Mouse (Mus musculus) intestine, postnatal 0 days (tissue): Measurements from ENCODE around the gene Tmco4. TPM values are rescaled to one million over a fixed set of nuclear protein-coding genes. Genes with fewer than 3 reads are reported as not detected.

Experiments
- ATAC-seq: fragments of 200-750 bp; cut with Nextera tagmentation; 2 replicates; pipeline ENCODE4 v1.8.0; 2017; ENCODE audit warnings: mild to moderate bottlenecking, moderate TSS enrichment, moderate library complexity
- H3K27ac ChIP-seq: fragments of 300-500 bp; sonication (generic); 2 replicates; pipeline ENCODE4 v1.5.1; 2014; ENCODE audit warnings: mild to moderate bottlenecking, low read depth, low read length, moderate library complexity
- H3K27me3 ChIP-seq: fragments of 300-500 bp; sonication (generic); replicated peaks from 2 replicates; pipeline ENCODE4 v1.6.1; 2014; ENCODE audit warnings: low read length, mixed read lengths; ENCODE audit not compliant: control insufficient read depth, insufficient read depth
- H3K36me3 ChIP-seq: fragments of 300-500 bp; sonication (generic); 2 replicates; pipeline ENCODE4 v1.6.1; 2014; ENCODE audit warnings: mild to moderate bottlenecking, moderate library complexity; ENCODE audit not compliant: control insufficient read depth, insufficient read depth
- H3K4me1 ChIP-seq: fragments of 300-500 bp; sonication (generic); replicated peaks from 2 replicates; pipeline ENCODE4 v1.6.1; 2014; ENCODE audit warnings: antibody characterized with exemption, low read length, mixed read lengths; ENCODE audit not compliant: control insufficient read depth, insufficient read depth
- H3K4me2 ChIP-seq: fragments of 300-500 bp; sonication (generic); replicated peaks from 2 replicates; pipeline ENCODE4 v1.6.1; 2014; ENCODE audit warnings: low read depth, mild to moderate bottlenecking, moderate library complexity
- H3K4me3 ChIP-seq: fragments of 300-500 bp; sonication (generic); 2 replicates; pipeline ENCODE4 v1.5.1; 2014; ENCODE audit warnings: low read depth, low read length
- H3K9ac ChIP-seq: fragments of 300-500 bp; sonication (generic); 2 replicates; pipeline ENCODE4 v1.6.1; 2014; ENCODE audit warnings: mild to moderate bottlenecking, low read depth, low read length
- H3K9me3 ChIP-seq: fragments of 300-500 bp; sonication (generic); 2 replicates; pipeline ENCODE4 v1.6.1; 2016; ENCODE audit warnings: mixed run types; ENCODE audit not compliant: control insufficient read depth
- CTCF ChIP-seq: sonication (generic); IDR thresholded peaks from 2 replicates; pipeline ENCODE4 v1.5.1; 2016; ENCODE audit warnings: low read depth, mild to moderate bottlenecking, control low read depth, antibody characterized with exemption, moderate library complexity
- WGBS: fragments of 180-500 bp; shearing (Covaris S2); extraction: QIAGEN DNeasy Blood & Tissue Kit; methylation state at CpG from one replicate; pipeline ENCODE4 v1.1.7; 2014; 5-methylcytosine and 5-hydroxymethylcytosine counted together
- polyA plus RNA-seq: library from polyadenylated mRNA; unstranded; fragments of >200 nt; fragmentation: Nextera tagmentation; extraction: Ambion mirVana; gene quantifications from 2 replicates; pipeline ENCODE4 v1.2.1, GENCODE M21; 2015

The Tmco4 gene
- polyA plus RNA-seq = 11.0 and 12.2 TPM in 2 replicates

- Histone ChIP-seq H3K9ac (peak within 1 kb of the TSS; percentile 78), H3K4me2 (peak within 1 kb of the TSS; percentile 88), H3K4me3 (peak within 1 kb of the TSS; percentile 54), H3K9me3 (no peaks in the 10 kb centered on the region), H3K27me3 (no peaks in the 10 kb centered on the region), H3K36me3 (0 out of 2 replicates have a peak, but pooled peaks cover 6% of the 10 kb centered on the region), H3K27ac (peak within 1 kb of the TSS; percentile 97), H3K4me1 (peaks cover 6% of the 10 kb centered on the region)
- under 1% methylated on average over 53 of the region's 60 CpGs for WGBS
- ATAC-seq = peak; percentile 69
- no peak for TF ChIP-seq CTCF
These were observed at the start of gene Tmco4 for GRCm38 (mm10) chr4:138972827-138973718. Gene Tmco4, plus strand, starts transcription at chr4:138972888.

- H3K9me3 ChIP-seq = no peaks in the 10 kb centered on the region
- no peak overlapping the region for H3K9ac ChIP-seq
- no peak for TF ChIP-seq CTCF
- ATAC-seq = no peak
- H3K4me1 ChIP-seq = peaks cover 4% of the 10 kb centered on the region; the same call in 1 of the 2 replicates
- no peak overlapping the region for H3K4me2 ChIP-seq
- H3K27me3 ChIP-seq = 0 out of 2 replicates have a peak, but pooled peaks cover 4% of the 10 kb centered on the region
- H3K36me3 ChIP-seq = no peaks in the 10 kb centered on the region
- no peak overlapping the region for H3K27ac ChIP-seq
- no peak overlapping the region for H3K4me3 ChIP-seq
- WGBS = 13% methylated on average over 2 of the region's 2 CpGs
These were observed 47.1 kb upstream of the Tmco4 start for GRCm38 (mm10) chr4:138925561-138925960.

GRCm38 (mm10) chr4:138933862-138934261 is 38.8 kb upstream of the Tmco4 start:
- 35% methylated on average over 3 of the region's 3 CpGs for WGBS
- TF ChIP-seq CTCF = no peak
- no peak overlapping the region for H3K9ac ChIP-seq
- H3K27me3 ChIP-seq = 0 out of 2 replicates have a peak, but pooled peaks cover 4% of the 10 kb centered on the region
- H3K4me1 ChIP-seq = peaks cover 4% of the 10 kb centered on the region; the same call in 1 of the 2 replicates
- H3K36me3 ChIP-seq = no peaks in the 10 kb centered on the region
- no peak overlapping the region for H3K4me2 ChIP-seq
- ATAC-seq = peak; percentile 47; the same call in 1 of the 2 replicates
- no peak overlapping the region for H3K27ac ChIP-seq
- no peak overlapping the region for H3K4me3 ChIP-seq
- H3K9me3 ChIP-seq = no peaks in the 10 kb centered on the region

GRCm38 (mm10) chr4:138934456-138935145 is 38.1 kb upstream of the Tmco4 start:
- Histone ChIP-seq H3K4me3 (no peak overlapping the region), H3K4me1 (peaks cover 4% of the 10 kb centered on the region; the same call in 1 of the 2 replicates), H3K9me3 (no peaks in the 10 kb centered on the region), H3K27me3 (0 out of 2 replicates have a peak, but pooled peaks cover 4% of the 10 kb centered on the region), H3K9ac (no peak overlapping the region), H3K27ac (no peak overlapping the region), H3K36me3 (no peaks in the 10 kb centered on the region), H3K4me2 (no peak overlapping the region)
- ATAC-seq = no peak
- no peak for TF ChIP-seq CTCF
- WGBS = 88% methylated on average over 11 of the region's 11 CpGs

GRCm38 (mm10) chr4:138938495-138939269 is 34.0 kb upstream of the Tmco4 start:
- H3K4me1 ChIP-seq = peaks cover 4% of the 10 kb centered on the region; the same call in 1 of the 2 replicates
- no peaks in the 10 kb centered on the region for H3K36me3 ChIP-seq
- H3K27me3 ChIP-seq = no peaks in the 10 kb centered on the region
- WGBS = 18% methylated on average over 10 of the region's 10 CpGs
- ATAC-seq = peak; percentile 34
- H3K9me3 ChIP-seq = no peaks in the 10 kb centered on the region
- no peak for TF ChIP-seq CTCF
- H3K27ac ChIP-seq = peak overlapping the region; percentile 54; the same call in 1 of the 2 replicates
- no peak overlapping the region for H3K9ac ChIP-seq
- H3K4me2 ChIP-seq = 0 out of 2 replicates have a peak overlapping the region, but pooled peaks have one; percentile 13
- H3K4me3 ChIP-seq = no peak overlapping the region
